Mouse (Mus musculus): ENCODE data around the gene Ovol3.

Gene Ovol3

GRCm38 (mm10) chr7:30194101-30194831 is 41.3 kb downstream of the Ovol3 start:
- DNase-seq (ENCODE audit: low spot score): no peak

GRCm38 (mm10) chr7:30193581-30194100 is 41.9 kb downstream of the Ovol3 start:
- peak; percentile 85 for DNase-seq (ENCODE audit: low spot score)

GRCm38 (mm10) chr7:30193013-30193412 is 42.5 kb downstream of the Ovol3 start:
- no peak for DNase-seq (ENCODE audit: low spot score)

GRCm38 (mm10) chr7:30192088-30192487 is 43.4 kb downstream of the Ovol3 start:
- DNase-seq (ENCODE audit: low spot score): no peak

- DNase-seq (ENCODE audit: low spot score): no peak
These were observed 46.4 kb downstream of the Ovol3 start for GRCm38 (mm10) chr7:30189116-30189491.

GRCm38 (mm10) chr7:30188344-30189115 is 47.0 kb downstream of the Ovol3 start:
- DNase-seq (ENCODE audit: low spot score): no peak

GRCm38 (mm10) chr7:30184641-30185348 is 50.7 kb downstream of the Ovol3 start:
- no peak for DNase-seq (ENCODE audit: low spot score)

GRCm38 (mm10) chr7:30183879-30184289 is 51.6 kb downstream of the Ovol3 start, which contains the start of gene Cox7a1:
Gene Cox7a1 (plus strand): TSS chr7:30184144.
- DNase-seq (ENCODE audit: low spot score): peak; percentile 96
